Mouse (Mus musculus): Measurements from ENCODE around the gene Adcy1. TPM values are rescaled to one million over a fixed set of nuclear protein-coding genes. Genes with fewer than 3 reads are reported as not detected.
"Not testable (repeated sequence)": the region's sequence is repeated elsewhere in the genome, so short reads cannot be mapped to it uniquely, and the experiment has no call there.

The Adcy1 gene
- polyA plus RNA-seq, 1 experiment from 2014 or later, result 1.2 TPM

DNA sequence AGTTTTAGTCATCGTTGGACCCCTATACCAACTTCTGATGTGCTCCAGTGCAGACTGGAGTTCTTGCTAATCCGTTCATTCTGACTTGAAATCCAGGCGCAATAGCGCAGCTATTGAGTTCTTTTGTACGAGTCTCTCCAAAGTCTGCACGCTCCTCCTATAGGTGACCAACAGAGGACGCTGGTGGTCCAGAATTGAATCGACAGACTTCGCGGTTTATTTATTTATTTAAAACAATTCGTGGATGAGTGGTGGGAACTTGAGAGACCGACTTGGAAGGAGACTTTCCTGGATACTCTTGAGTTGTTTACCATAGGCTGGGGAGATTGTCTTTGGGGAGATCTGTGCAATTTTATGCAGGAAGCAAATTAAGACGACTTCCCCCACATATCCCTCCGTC lies 151.5 kb downstream of the Adcy1 start:
- Histone ChIP-seq H3K9me3 (replicated peaks) (no peaks in the 10 kb centered on the region), H3K36me3 (no peaks in the 10 kb centered on the region), H3K4me1 (peaks cover 36% of the 10 kb centered on the region), H3K27ac (replicated peaks) (no peak overlapping the region), H3K4me3 (peak overlapping the region; percentile 74), H3K27me3 (ENCODE audit: low read depth, poor library complexity, severe bottlenecking) (peaks cover 52% of the 10 kb centered on the region)
- peak; percentile 65 for DNase-seq (ENCODE audit: low spot score)
- 8% methylated on average over 14 of the region's 14 CpGs for WGBS

DNA sequence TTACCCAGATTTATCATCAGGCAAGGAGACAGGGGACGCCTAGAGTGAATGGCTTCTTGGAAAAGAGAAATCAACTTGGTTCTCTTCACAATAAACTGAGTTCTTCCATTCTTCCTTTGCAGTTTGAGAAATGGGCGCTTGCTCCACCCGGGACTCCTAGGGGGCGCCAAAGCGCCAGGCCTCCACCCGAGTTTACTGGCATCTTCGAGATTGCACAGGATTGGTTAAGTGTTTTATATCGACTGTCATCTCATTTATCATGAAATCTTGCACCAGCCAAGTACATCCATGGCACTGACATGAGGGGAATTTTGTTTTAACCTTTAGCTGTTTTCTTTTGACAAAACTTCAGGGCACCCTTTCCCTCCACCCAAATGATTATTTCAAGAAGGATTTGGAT lies 152.4 kb downstream of the Adcy1 start:
- Histone ChIP-seq H3K36me3 (no peaks in the 10 kb centered on the region), H3K27me3 (ENCODE audit: low read depth, poor library complexity, severe bottlenecking) (peaks cover 49% of the 10 kb centered on the region), H3K4me1 (peaks cover 36% of the 10 kb centered on the region), H3K9me3 (replicated peaks) (no peaks in the 10 kb centered on the region), H3K27ac (replicated peaks) (no peak overlapping the region), H3K4me3 (no peak overlapping the region)
- 17% methylated on average over 8 of the region's 8 CpGs for WGBS
- peak; percentile 57 for DNase-seq (ENCODE audit: low spot score)

DNA sequence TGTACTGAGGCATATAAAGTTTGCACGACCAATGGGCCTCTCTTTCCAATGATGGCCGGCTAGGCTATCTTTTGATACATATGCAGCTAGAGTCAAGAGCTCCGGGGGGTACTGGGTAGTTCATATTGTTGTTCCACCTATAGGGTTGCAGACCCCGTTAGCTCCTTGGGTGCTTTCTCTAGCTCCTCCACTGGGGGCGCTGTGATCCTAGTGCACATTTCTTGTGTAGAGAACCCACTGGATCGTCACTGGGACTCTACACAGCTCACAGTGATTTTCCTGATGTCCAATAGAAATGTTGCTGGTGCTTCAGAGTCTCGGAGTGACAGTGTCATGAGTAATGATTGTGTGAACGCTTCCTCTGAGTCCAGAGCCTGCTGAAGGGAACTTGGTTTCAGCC lies 158.5 kb downstream of the Adcy1 start:
- not testable (repeated sequence) for H3K9me3 ChIP-seq (replicated peaks); H3K27ac ChIP-seq (replicated peaks); DNase-seq (ENCODE audit: low spot score); H3K4me1 ChIP-seq; H3K36me3 ChIP-seq; H3K27me3 ChIP-seq (ENCODE audit: low read depth, poor library complexity, severe bottlenecking); H3K4me3 ChIP-seq
- WGBS, result 73% methylated on average over 8 of the region's 8 CpGs

DNA sequence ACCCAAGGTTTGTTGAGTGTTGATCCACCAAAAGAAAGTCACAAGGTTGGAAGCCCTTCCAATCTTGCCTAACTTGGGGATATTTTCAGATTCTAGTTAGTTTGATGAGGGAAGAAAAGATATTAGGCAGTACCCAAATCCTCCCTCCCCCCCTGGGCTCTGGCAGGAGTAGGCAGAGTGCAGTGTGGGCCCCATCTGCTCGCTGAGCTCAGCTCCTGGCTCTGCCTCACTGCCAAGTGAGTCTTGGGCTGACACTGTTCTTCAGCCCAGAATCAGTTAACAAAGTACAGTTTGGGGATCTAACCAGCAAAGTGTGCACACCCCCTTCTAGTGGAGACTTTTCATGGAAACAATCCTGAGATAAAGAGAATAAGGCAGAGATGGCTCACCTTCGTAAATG lies 162.9 kb downstream of the Adcy1 start:
- H3K27me3 ChIP-seq (ENCODE audit: low read depth, poor library complexity, severe bottlenecking), result no peaks in the 10 kb centered on the region
- WGBS, result 77% methylated on average over 2 of the region's 2 CpGs
- no peaks in the 10 kb centered on the region for H3K9me3 ChIP-seq (replicated peaks)
- no peak overlapping the region for H3K27ac ChIP-seq (replicated peaks)
- H3K36me3 ChIP-seq, result no peaks in the 10 kb centered on the region
- H3K4me3 ChIP-seq, result no peak overlapping the region
- H3K4me1 ChIP-seq, result no peaks in the 10 kb centered on the region
- DNase-seq (ENCODE audit: low spot score), result no peak

DNA sequence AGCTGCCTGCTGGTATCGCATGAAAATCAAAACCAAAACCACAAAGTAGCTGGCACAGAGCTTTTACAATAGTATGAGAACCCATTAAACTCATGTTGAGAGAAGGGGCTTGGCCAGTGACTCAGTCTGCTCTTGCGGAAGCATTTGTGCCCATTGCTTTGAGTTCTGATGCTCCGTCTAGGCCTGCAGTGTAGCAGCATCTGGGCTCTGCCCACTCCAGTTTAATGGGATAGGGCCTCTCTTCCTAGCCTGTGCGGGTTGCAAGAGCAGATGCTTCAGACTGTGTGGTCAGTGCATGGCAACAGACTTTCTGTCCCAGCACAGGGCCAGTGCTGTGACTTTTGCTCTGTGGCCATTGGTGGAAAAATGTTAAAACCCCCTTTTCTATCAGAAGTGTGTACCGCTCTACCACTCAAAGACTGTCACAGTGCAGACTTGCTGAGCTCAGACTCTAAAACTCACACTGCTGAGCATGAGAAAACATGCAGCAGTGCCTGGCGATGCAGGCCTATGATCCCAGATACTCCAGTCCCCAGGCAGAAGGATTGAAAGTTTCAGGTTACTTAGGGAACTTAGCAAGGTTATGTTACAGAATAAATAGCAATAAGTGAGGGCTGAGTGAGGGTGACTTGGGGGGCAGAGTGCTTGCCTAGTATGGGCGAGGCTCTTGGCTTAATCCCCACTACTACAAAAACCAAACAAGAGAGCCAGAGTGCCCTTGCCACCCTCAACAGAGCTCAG lies 163.7 kb downstream of the Adcy1 start:
- no peak overlapping the region for H3K27ac ChIP-seq (replicated peaks)

DNA sequence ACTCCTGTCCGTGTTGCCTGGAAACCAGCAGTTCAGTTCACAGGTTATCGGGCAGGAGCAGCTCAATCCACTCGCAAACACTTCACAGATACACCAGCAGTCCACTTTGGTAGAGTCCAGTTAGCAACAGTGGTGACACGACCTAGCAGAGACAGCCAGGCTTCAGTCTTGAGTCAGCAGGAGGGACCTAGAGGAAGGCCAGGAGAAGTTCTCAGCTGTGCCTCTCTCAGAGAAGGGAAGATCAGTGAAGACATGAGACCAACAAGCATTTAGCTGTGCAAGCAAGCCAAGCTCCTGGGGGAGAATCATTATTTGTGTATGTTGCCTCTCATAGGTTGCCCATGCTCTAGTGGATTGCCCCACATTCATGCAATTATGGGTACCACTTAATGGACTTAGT lies 164.8 kb downstream of the Adcy1 start:
- Histone ChIP-seq H3K4me1 (no peaks in the 10 kb centered on the region), H3K36me3 (no peaks in the 10 kb centered on the region), H3K4me3 (no peak overlapping the region), H3K9me3 (replicated peaks) (no peaks in the 10 kb centered on the region), H3K27ac (replicated peaks) (no peak overlapping the region), H3K27me3 (ENCODE audit: low read depth, poor library complexity, severe bottlenecking) (no peaks in the 10 kb centered on the region)
- no peak for DNase-seq (ENCODE audit: low spot score)
- 86% methylated on average over 4 of the region's 4 CpGs for WGBS

More for the DNA sequence above, 163.7 kb downstream of the Adcy1 start:
- no peak for DNase-seq (ENCODE audit: low spot score)
- Histone ChIP-seq H3K36me3 (no peaks in the 10 kb centered on the region), H3K4me1 (no peaks in the 10 kb centered on the region), H3K27me3 (ENCODE audit: low read depth, poor library complexity, severe bottlenecking) (no peaks in the 10 kb centered on the region), H3K4me3 (no peak overlapping the region), H3K9me3 (replicated peaks) (no peaks in the 10 kb centered on the region)
- 82% methylated on average over 7 of the region's 7 CpGs for WGBS

Other genes with a start within 250 kb of the Adcy1 start
- gene Gm11983, start 225.8 kb upstream of the Adcy1 start, polyA plus RNA-seq (2016; fragmentation: Nextera tagmentation; extraction: Ambion mirVana), result not detected in 2 replicates
- gene Gm11985, start 125.1 kb downstream of the Adcy1 start, polyA plus RNA-seq (2016; fragmentation: Nextera tagmentation; extraction: Ambion mirVana), result not detected in 2 replicates
- 0.22 and 0.25 TPM in 2 replicates for gene Igfbp1, start 134.3 kb downstream of the Adcy1 start, polyA plus RNA-seq (2016; fragmentation: Nextera tagmentation; extraction: Ambion mirVana)
- gene Igfbp3, start 150.4 kb downstream of the Adcy1 start, polyA plus RNA-seq (2016; fragmentation: Nextera tagmentation; extraction: Ambion mirVana), result 8.2 and 9.6 TPM in 2 replicates